Mouse (Mus musculus) lung, adult 2 months (tissue): ENCODE data around the gene Papss2.

Source experiments
- CTCF ChIP-seq: fragments of 200-500 bp; IDR thresholded peaks from 2 replicates; pipeline ENCODE4 v1.5.1; 2011; ENCODE audit warnings: mild to moderate bottlenecking, low read length, control low read depth; ENCODE audit not compliant: insufficient read depth
- POLR2A ChIP-seq: fragments of 200-500 bp; IDR thresholded peaks from 2 replicates; pipeline ENCODE4 v1.6.1; 2011; ENCODE audit warnings: low read depth, mild to moderate bottlenecking, control low read depth, low read length, borderline replicate concordance; ENCODE audit errors: extremely low read depth

DNA sequence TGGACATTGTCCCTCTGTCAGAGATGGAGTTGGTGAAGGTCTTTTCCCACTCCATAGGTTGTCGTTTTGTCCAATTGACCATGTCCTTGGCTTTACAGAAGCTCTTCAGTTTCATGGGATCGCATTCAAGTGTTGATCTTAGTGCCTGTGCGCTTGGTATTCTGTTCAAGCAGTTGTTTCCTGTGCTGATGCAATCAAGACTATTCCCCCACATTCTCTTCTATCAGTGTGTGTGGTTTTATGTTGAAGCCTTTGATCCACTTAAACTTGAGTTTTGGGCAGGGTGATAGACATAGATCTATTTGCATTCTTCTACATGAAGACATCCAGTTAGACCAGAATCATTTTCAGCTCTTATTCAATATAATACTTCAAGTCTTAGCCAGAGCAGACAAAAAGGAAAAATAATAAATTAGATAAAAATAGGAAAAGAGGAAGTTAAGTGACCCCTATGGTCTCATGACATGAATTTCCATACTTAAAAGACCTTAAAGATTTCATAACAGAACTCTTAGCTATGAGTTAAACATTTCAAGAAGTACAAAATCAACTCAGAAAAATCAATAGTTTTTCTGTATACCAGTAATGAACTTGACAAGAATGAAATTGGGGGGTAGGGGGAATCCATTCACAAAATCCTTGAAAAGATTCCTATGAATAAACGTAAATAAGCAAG lies 12.4 kb upstream of the Papss2 start:
- no peak for TF ChIP-seq CTCF
- TF ChIP-seq POLR2A: no peak
